Mouse (Mus musculus): ENCODE data around the gene Scaf1. TPM values are rescaled to one million over a fixed set of nuclear protein-coding genes. Genes with fewer than 3 reads are reported as not detected.
A peak's percentile ranks its signal among the peaks of the same experiment; 100 is the strongest.

Gene Scaf1
- polyA plus RNA-seq, 1 experiment from 2014 or later, result 40.2 TPM

- H3K4me2 ChIP-seq, result peak within 1 kb of the TSS; percentile 79
- peak within 1 kb of the TSS; percentile 77 for H3K9ac ChIP-seq
- WGBS, result 1% methylated on average over 22 of the region's 22 CpGs
Measured at GRCm38 (mm10) chr7:44974383-44975116, 41.6 kb downstream of the Scaf1 start, which contains the start of gene Cpt1c. Gene Cpt1c (minus strand): TSS chr7:44974851.

GRCm38 (mm10) chr7:44973415-44974130 lies 42.6 kb downstream of the Scaf1 start:
- peak overlapping the region; percentile 60 for H3K4me3 ChIP-seq
- H3K9ac ChIP-seq, result peak overlapping the region; percentile 77
- no peak for ATAC-seq (ENCODE audit: insufficient number of reproducible peaks, insufficient read depth, low FRiP score, low TSS enrichment, low read depth)
- peaks cover 35% of the 10 kb centered on the region for H3K4me1 ChIP-seq
- peak overlapping the region; percentile 79 for H3K4me2 ChIP-seq
- H3K9me3 ChIP-seq, result no peaks in the 10 kb centered on the region
- no peaks in the 10 kb centered on the region for H3K27me3 ChIP-seq
- H3K36me3 ChIP-seq, result peaks cover 35% of the 10 kb centered on the region
- 34% methylated on average over 14 of the region's 14 CpGs for WGBS
- peak overlapping the region; percentile 92 for H3K27ac ChIP-seq

More at GRCm38 (mm10) chr7:44974383-44975116, 41.6 kb downstream of the Scaf1 start, which contains the start of gene Cpt1c:
- no peak for ATAC-seq (ENCODE audit: insufficient number of reproducible peaks, insufficient read depth, low FRiP score, low TSS enrichment, low read depth)
- Histone ChIP-seq H3K4me1 (peaks cover 35% of the 10 kb centered on the region), H3K27ac (peak within 1 kb of the TSS; percentile 92), H3K27me3 (no peaks in the 10 kb centered on the region), H3K4me3 (peak within 1 kb of the TSS; percentile 60), H3K9me3 (no peaks in the 10 kb centered on the region), H3K36me3 (peaks cover 44% of the 10 kb centered on the region)

GRCm38 (mm10) chr7:44971142-44971541 lies 45.0 kb downstream of the Scaf1 start:
- peak overlapping the region; percentile 54 for H3K4me3 ChIP-seq
- H3K36me3 ChIP-seq, result peaks cover 29% of the 10 kb centered on the region
- 74% methylated on average over 7 of the region's 7 CpGs for WGBS
- H3K9me3 ChIP-seq, result no peaks in the 10 kb centered on the region
- H3K4me2 ChIP-seq, result peak overlapping the region; percentile 75
- peak overlapping the region; percentile 77 for H3K9ac ChIP-seq
- H3K4me1 ChIP-seq, result peaks cover 35% of the 10 kb centered on the region
- H3K27ac ChIP-seq, result peak overlapping the region; percentile 91
- no peaks in the 10 kb centered on the region for H3K27me3 ChIP-seq
- no peak for ATAC-seq (ENCODE audit: insufficient number of reproducible peaks, insufficient read depth, low FRiP score, low TSS enrichment, low read depth)

- under 1% methylated on average over 36 of the region's 36 CpGs for WGBS
- peak overlapping the region; percentile 91 for H3K27ac ChIP-seq
- peak overlapping the region; percentile 75 for H3K4me2 ChIP-seq
- peak overlapping the region; percentile 77 for H3K9ac ChIP-seq
- H3K4me3 ChIP-seq, result peak overlapping the region; percentile 54
- no peaks in the 10 kb centered on the region for H3K27me3 ChIP-seq
- no peaks in the 10 kb centered on the region for H3K9me3 ChIP-seq
- ATAC-seq (ENCODE audit: insufficient number of reproducible peaks, insufficient read depth, low FRiP score, low TSS enrichment, low read depth), result peak; percentile 94
- peaks cover 32% of the 10 kb centered on the region for H3K4me1 ChIP-seq
- H3K36me3 ChIP-seq, result peaks cover 29% of the 10 kb centered on the region
Measured at GRCm38 (mm10) chr7:44970231-44970691, 45.9 kb downstream of the Scaf1 start.

GRCm38 (mm10) chr7:44966638-44967037 lies 49.5 kb downstream of the Scaf1 start:
- Histone ChIP-seq H3K36me3 (peaks cover 57% of the 10 kb centered on the region), H3K4me2 (no peak overlapping the region)

GRCm38 (mm10) chr7:44965975-44966374 lies 50.2 kb downstream of the Scaf1 start:
- ATAC-seq (ENCODE audit: insufficient number of reproducible peaks, insufficient read depth, low FRiP score, low TSS enrichment, low read depth), result no peak
- no peak overlapping the region for H3K4me3 ChIP-seq
- H3K27me3 ChIP-seq, result no peaks in the 10 kb centered on the region
- H3K9me3 ChIP-seq, result no peaks in the 10 kb centered on the region
- H3K36me3 ChIP-seq, result peaks cover 64% of the 10 kb centered on the region
- no peak overlapping the region for H3K4me2 ChIP-seq
- H3K27ac ChIP-seq, result no peak overlapping the region
- H3K9ac ChIP-seq, result no peak overlapping the region
- WGBS, result 77% methylated on average over 7 of the region's 7 CpGs
- peaks cover 6% of the 10 kb centered on the region for H3K4me1 ChIP-seq

More at GRCm38 (mm10) chr7:44966638-44967037, 49.5 kb downstream of the Scaf1 start:
- Histone ChIP-seq H3K9me3 (no peaks in the 10 kb centered on the region), H3K27ac (no peak overlapping the region), H3K9ac (no peak overlapping the region), H3K4me3 (no peak overlapping the region), H3K4me1 (peaks cover 13% of the 10 kb centered on the region), H3K27me3 (no peaks in the 10 kb centered on the region)
- ATAC-seq (ENCODE audit: insufficient number of reproducible peaks, insufficient read depth, low FRiP score, low TSS enrichment, low read depth), result no peak
- WGBS, result 76% methylated on average over 15 of the region's 15 CpGs

GRCm38 (mm10) chr7:44964990-44965389 lies 51.2 kb downstream of the Scaf1 start:
- no peaks in the 10 kb centered on the region for H3K9me3 ChIP-seq
- H3K27ac ChIP-seq, result no peak overlapping the region
- 92% methylated on average over 13 of the region's 13 CpGs for WGBS
- no peak overlapping the region for H3K9ac ChIP-seq
- H3K4me1 ChIP-seq, result peaks cover 3% of the 10 kb centered on the region; the same call in 1 of the 2 replicates
- no peaks in the 10 kb centered on the region for H3K27me3 ChIP-seq
- H3K4me2 ChIP-seq, result no peak overlapping the region
- peaks cover 73% of the 10 kb centered on the region for H3K36me3 ChIP-seq
- H3K4me3 ChIP-seq, result no peak overlapping the region
- no peak for ATAC-seq (ENCODE audit: insufficient number of reproducible peaks, insufficient read depth, low FRiP score, low TSS enrichment, low read depth)

GRCm38 (mm10) chr7:44962831-44963230 lies 53.3 kb downstream of the Scaf1 start:
- Histone ChIP-seq H3K36me3 (peaks cover 81% of the 10 kb centered on the region), H3K4me3 (no peak overlapping the region), H3K4me2 (no peak overlapping the region), H3K9ac (no peak overlapping the region), H3K27me3 (no peaks in the 10 kb centered on the region), H3K4me1 (no peaks in the 10 kb centered on the region), H3K27ac (no peak overlapping the region), H3K9me3 (no peaks in the 10 kb centered on the region)
- 93% methylated on average over 5 of the region's 5 CpGs for WGBS
- ATAC-seq (ENCODE audit: insufficient number of reproducible peaks, insufficient read depth, low FRiP score, low TSS enrichment, low read depth), result no peak

GRCm38 (mm10) chr7:44962337-44962736 lies 53.8 kb downstream of the Scaf1 start:
- Histone ChIP-seq H3K36me3 (peaks cover 78% of the 10 kb centered on the region), H3K27ac (no peak overlapping the region), H3K4me3 (no peak overlapping the region), H3K4me2 (no peak overlapping the region), H3K4me1 (no peaks in the 10 kb centered on the region), H3K27me3 (no peaks in the 10 kb centered on the region), H3K9me3 (no peaks in the 10 kb centered on the region), H3K9ac (no peak overlapping the region)
- WGBS, result 76% methylated on average over 8 of the region's 8 CpGs
- no peak for ATAC-seq (ENCODE audit: insufficient number of reproducible peaks, insufficient read depth, low FRiP score, low TSS enrichment, low read depth)

GRCm38 (mm10) chr7:44960512-44960910 lies 55.7 kb downstream of the Scaf1 start:
- Histone ChIP-seq H3K36me3 (peaks cover 63% of the 10 kb centered on the region), H3K27ac (no peak overlapping the region), H3K4me2 (no peak overlapping the region), H3K9ac (no peak overlapping the region), H3K4me3 (no peak overlapping the region), H3K27me3 (no peaks in the 10 kb centered on the region), H3K9me3 (no peaks in the 10 kb centered on the region), H3K4me1 (0 out of 2 replicates have a peak, but pooled peaks cover 3% of the 10 kb centered on the region)
- WGBS, result 90% methylated on average over 13 of the region's 13 CpGs
- ATAC-seq (ENCODE audit: insufficient number of reproducible peaks, insufficient read depth, low FRiP score, low TSS enrichment, low read depth), result no peak

GRCm38 (mm10) chr7:44959874-44960511 lies 56.2 kb downstream of the Scaf1 start:
- no peaks in the 10 kb centered on the region for H3K9me3 ChIP-seq
- H3K4me2 ChIP-seq, result no peak overlapping the region
- 0 out of 2 replicates have a peak overlapping the region, but pooled peaks have one; percentile 21 for H3K9ac ChIP-seq
- no peak for ATAC-seq (ENCODE audit: insufficient number of reproducible peaks, insufficient read depth, low FRiP score, low TSS enrichment, low read depth)
- peaks cover 58% of the 10 kb centered on the region for H3K36me3 ChIP-seq
- no peaks in the 10 kb centered on the region for H3K27me3 ChIP-seq
- H3K4me1 ChIP-seq, result 0 out of 2 replicates have a peak, but pooled peaks cover 3% of the 10 kb centered on the region
- H3K4me3 ChIP-seq, result no peak overlapping the region
- no peak overlapping the region for H3K27ac ChIP-seq
- WGBS, result 87% methylated on average over 10 of the region's 10 CpGs
